15 mouse cellular contexts compared by ENCODE assay signal in genomic region chr11:112850532-112851272, GRCm38 (mm10).
A peak's percentile ranks its signal among the peaks of the same experiment; 100 is the strongest.
DNase-seq lines count a peak whose midpoint lies in the region; ATAC-seq lines count a peak whose summit lies in the region.
"Had no signal": no experiment of that assay in that cellular context is flagged by ENCODE, and none has a peak within 500 bp of the region (broad histone marks: within the 10 kb centered on the region; RNA-seq: fewer than 3 reads in every experiment).

No protein-coding gene starts in this region.

- no peaks in the 10 kb centered on the region for H3K36me3 ChIP-seq in heart, embryonic 14.5 days (ENCODE audit: control insufficient read depth, insufficient read depth, low read length)
- H3K36me3 ChIP-seq: limb, embryonic 10.5 days had no signal

- no peak overlapping the region for H3K4me3 ChIP-seq in heart, embryonic 14.5 days (ENCODE audit: control insufficient read depth in 1 of 2, insufficient read depth in 1 of 2, low read depth in 1 of 2, low read length in 2 of 2)
- H3K4me3 ChIP-seq: limb, embryonic 10.5 days had no signal

- H3K27ac ChIP-seq in heart, embryonic 14.5 days (replicated peaks in 1 of 2; ENCODE audit: control insufficient read depth in 1 of 2, insufficient read depth in 1 of 2, low read depth in 2 of 2, low read length in 2 of 2), result no peak overlapping the region
- H3K27ac ChIP-seq: limb, embryonic 10.5 days; liver, embryonic 14.5 days had no signal

- H3K9me3 ChIP-seq in heart, embryonic 14.5 days (ENCODE audit: control insufficient read depth, low read length), result no peaks in the 10 kb centered on the region
- H3K9me3 ChIP-seq: limb, embryonic 10.5 days had no signal

- peak; percentile 13 for DNase-seq in gastrocnemius, adult 18-20 months (ENCODE audit: low spot score)
- no peak for DNase-seq in gastrocnemius, postnatal 14 days
- peak; percentile 15 for DNase-seq in urinary bladder, postnatal 14 days (ENCODE audit: low spot score)
- no peak for DNase-seq in urinary bladder, postnatal 4 days (ENCODE audit: low spot score in 2 of 2)
- DNase-seq in telencephalon, adult 2 months (ENCODE audit: low read depth, low spot score), result peak; percentile 13
- DNase-seq in cerebellum, postnatal 14 days, result no peak
- DNase-seq: cerebellum, adult 2 months; kidney, adult 11 months; kidney, postnatal 36 days; layer of hippocampus, postnatal 36 days had no signal

- intact Hi-C loops in gastrocnemius, postnatal 14 days (cut with DNase I; ENCODE audit: low total_unique reads), result no loop called here

- peaks cover 14 to 15% of the 10 kb centered on the region in 2 experiments for H3K4me1 ChIP-seq in heart, embryonic 14.5 days (ENCODE audit: control insufficient read depth in 2 of 2, insufficient read depth in 2 of 2, low read length in 2 of 2)

- H3K27me3 ChIP-seq in heart, embryonic 14.5 days (ENCODE audit: control insufficient read depth, insufficient read depth, low read length), result 0 out of 2 replicates have a peak, but pooled peaks cover 3% of the 10 kb centered on the region

- 23% methylated on average over 13 of the region's 13 CpGs for WGBS in heart, embryonic 14.5 days

- H3K9ac ChIP-seq in heart, embryonic 14.5 days (ENCODE audit: low read length), result no peak overlapping the region
- H3K9ac ChIP-seq: liver, embryonic 14.5 days had no signal

- no peak overlapping the region for H3K4me2 ChIP-seq in heart, embryonic 14.5 days (ENCODE audit: low read length)

- peak; percentile 45; the same call in 1 of the 2 replicates for ATAC-seq in heart, embryonic 14.5 days (ENCODE audit: insufficient number of reproducible peaks, insufficient read depth, low FRiP score, low read depth)
- no peak for ATAC-seq in monocyte, adult 5-6 weeks (replicated peaks; ENCODE audit: insufficient number of reproducible peaks, low FRiP score, low TSS enrichment, poor library complexity, severe bottlenecking)
- ATAC-seq: forebrain, embryonic 14.5 days had no signal

Comparison
In these comparisons a context has a peak if more than half of its experiments do, and no peak if none do; other contexts are left out.
1. DNase-seq: peak in gastrocnemius, adult 18-20 months (single experiment), urinary bladder, postnatal 14 days (single experiment) and telencephalon, adult 2 months (single experiment); none in gastrocnemius, postnatal 14 days (single experiment), urinary bladder, postnatal 4 days (0 of 2) and cerebellum, postnatal 14 days (0 of 2).